In the genomic region with DNA sequence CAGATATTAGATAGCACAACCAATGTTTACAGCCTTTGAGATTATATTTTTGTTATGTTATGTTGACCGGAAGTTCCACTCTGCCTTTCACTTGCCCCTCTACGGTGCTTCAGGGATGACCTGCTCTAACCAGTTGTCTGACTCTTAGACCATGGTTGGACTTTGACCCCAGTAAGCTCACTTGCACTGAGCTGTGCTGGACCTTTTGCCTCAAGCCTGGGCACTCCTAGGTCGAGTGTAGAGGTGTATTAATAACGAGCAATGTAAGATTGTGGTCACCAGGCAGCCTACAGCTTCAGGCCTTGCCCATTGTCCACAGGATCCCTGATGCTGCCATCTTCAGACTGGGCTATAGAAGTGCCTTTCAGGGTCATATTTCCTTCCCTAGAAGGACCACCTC, we compare ENCODE assay signal across 24 mouse cellular contexts. TPM values are rescaled to one million over a fixed set of nuclear protein-coding genes. Genes with fewer than 3 reads are reported as not detected.
"Had no signal": no experiment of that assay in that cellular context is flagged by ENCODE, and none has a peak within 500 bp of the region (broad histone marks: within the 10 kb centered on the region; RNA-seq: fewer than 3 reads in every experiment).

No protein-coding gene starts in this region.

- ATAC-seq: liver, postnatal 0 days; lung, postnatal 0 days; midbrain, embryonic 13.5 days; midbrain, embryonic 15.5 days had no signal

- H3K9ac ChIP-seq: liver, postnatal 0 days; lung, embryonic 15.5 days; midbrain, embryonic 13.5 days; midbrain, embryonic 15.5 days; neural tube, embryonic 12.5 days had no signal

- H3K4me3 ChIP-seq: lung, embryonic 15.5 days; megakaryocyte, embryonic 14.5 days; midbrain, embryonic 13.5 days; midbrain, embryonic 15.5 days; neural tube, embryonic 12.5 days had no signal

- H3K9me3 ChIP-seq: midbrain, embryonic 13.5 days; midbrain, embryonic 15.5 days; neural tube, embryonic 12.5 days had no signal

- DNase-seq: liver, postnatal 0 days; lung, adult 2 months; lung, postnatal 14 days; lung, postnatal 36 days; right cerebral cortex, postnatal 14 days; spleen, adult 18-20 months; thymus, adult 18-20 months; thymus, postnatal 14 days; thymus, postnatal 36 days had no signal

- H3K4me1 ChIP-seq: lung, embryonic 15.5 days; megakaryocyte, embryonic 14.5 days; midbrain, embryonic 13.5 days; midbrain, embryonic 15.5 days; neural tube, embryonic 12.5 days had no signal

- H3K27me3 ChIP-seq: lung, embryonic 15.5 days; midbrain, embryonic 13.5 days; midbrain, embryonic 15.5 days; neural tube, embryonic 12.5 days had no signal

- H3K36me3 ChIP-seq: lung, embryonic 15.5 days; midbrain, embryonic 13.5 days; midbrain, embryonic 15.5 days; neural tube, embryonic 12.5 days had no signal

- H3K27ac ChIP-seq: lung, embryonic 15.5 days; macrophage; midbrain, embryonic 13.5 days; midbrain, embryonic 15.5 days; neural tube, embryonic 12.5 days had no signal

- H3K4me2 ChIP-seq: lung, embryonic 15.5 days; midbrain, embryonic 11.5 days; midbrain, embryonic 13.5 days; midbrain, embryonic 15.5 days; neural tube, embryonic 12.5 days had no signal

RNA-seq across cellular contexts. Expression of a gene that starts 8.1 kb away (rescaled TPM):
- total RNA-seq: monocyte, adult 5-6 weeks; neutrophil, adult 5-6 weeks had no signal
- polyA plus RNA-seq: lung, adult 2 months; macrophage had no signal

RNA-seq across cellular contexts. Expression of a gene that starts 49.5 kb away (rescaled TPM):
- total RNA-seq: megakaryocyte progenitor cell, adult 5-6 weeks; midbrain, postnatal 0 days; monocyte, adult 5-6 weeks; neutrophil, adult 5-6 weeks had no signal
- polyA plus RNA-seq: liver, postnatal 0 days; lung, adult 2 months; lung, embryonic 15.5 days; lung, postnatal 0 days; macrophage; midbrain, embryonic 11.5 days; midbrain, embryonic 13.5 days; midbrain, embryonic 15.5 days; midbrain, postnatal 0 days; neural tube, embryonic 12.5 days; neural tube, embryonic 14.5 days; stomach, embryonic 14.5 days; thymus, postnatal 0 days had no signal
